Mouse (Mus musculus) G1E (cell line): ENCODE data around the gene Dolk. TPM values are rescaled to one million over a fixed set of nuclear protein-coding genes. Genes with fewer than 3 reads are reported as not detected.
A peak's percentile ranks its signal among the peaks of the same experiment; 100 is the strongest.

Experiments used
- ATAC-seq: 2 replicates; pipeline ENCODE4 v1.8.0; 2016; ENCODE audit warnings: mild to moderate bottlenecking; ENCODE audit not compliant: insufficient number of reproducible peaks, poor library complexity, low FRiP score, severe bottlenecking; ENCODE audit errors: extremely low read depth
- DNase-seq: peaks from one replicate; pipeline ENCODE4 v3.0.0; 2012; ENCODE audit warnings: low spot score
- H3K27me3 ChIP-seq: 2 replicates; pipeline ENCODE4 v1.6.1; 2012; ENCODE audit warnings: mild to moderate bottlenecking, low read length, inconsistent platforms; ENCODE audit not compliant: insufficient read depth
- H3K36me3 ChIP-seq: replicated peaks from 2 replicates; pipeline ENCODE3; 2012; ENCODE audit warnings: mild to moderate bottlenecking, inconsistent platforms
- H3K4me1 ChIP-seq: 2 replicates; pipeline ENCODE4 v1.6.1; 2012; ENCODE audit warnings: low read depth, low read length, inconsistent platforms, mixed read lengths; ENCODE audit not compliant: insufficient read depth
- H3K4me3 ChIP-seq: 2 replicates; pipeline ENCODE4 v1.5.1; 2012; ENCODE audit warnings: low read depth, mild to moderate bottlenecking, inconsistent platforms, low read length, moderate library complexity, mixed read lengths
- H3K9me3 ChIP-seq: replicated peaks from 2 replicates; pipeline ENCODE4 v1.6.1; 2012; ENCODE audit warnings: inconsistent platforms
- CTCF ChIP-seq: IDR thresholded peaks from 2 replicates; pipeline ENCODE4 v1.5.1; 2012; ENCODE audit warnings: low read depth, low read length, inconsistent platforms, mixed read lengths
- GATA1 ChIP-seq: IDR thresholded peaks from 2 replicates; pipeline ENCODE4 v1.6.1; 2012; ENCODE audit warnings: borderline replicate concordance, low read length, inconsistent platforms, mixed read lengths
- GATA2 ChIP-seq: IDR thresholded peaks from 2 replicates; pipeline ENCODE4 v1.6.1; 2012; ENCODE audit warnings: low read depth, low read length, inconsistent platforms, borderline replicate concordance
- POLR2AphosphoS5 ChIP-seq: IDR thresholded peaks from 2 replicates; pipeline ENCODE4 v1.6.1; 2012; ENCODE audit warnings: low read depth, low read length, inconsistent platforms; ENCODE audit not compliant: insufficient replicate concordance
- TAL1 ChIP-seq: conservative IDR thresholded peaks from 2 replicates; pipeline ENCODE4 v1.6.1; 2012; ENCODE audit warnings: low read depth, low read length, inconsistent platforms, mixed read lengths
- polyA plus RNA-seq: library from polyadenylated mRNA; stranded (reverse); fragments of >175 nt; gene quantifications from 2 replicates; pipeline ENCODE4 v1.2.3, GENCODE M21; 2012
- total RNA-seq, 2 experiments: library from RNA; stranded (forward) in 1 of 2; stranded (reverse) in 1 of 2; fragments of 200-1000 nt in 1 of 2; fragments of >200 nt in 1 of 2; fragmentation: Nextera tagmentation in 1 of 2; gene quantifications; 2 replicates each; pipeline ENCODE4 v1.2.3; 2014 to 2017

Gene Dolk
- total and polyA plus RNA-seq, 3 experiments, result 5.0 to 16.1 (median 7.2) TPM

GRCm38 (mm10) chr2:30299525-30299924, 13.4 kb upstream of the Dolk start:
- H3K27me3 ChIP-seq, result no peaks in the 10 kb centered on the region
- no peak for TF ChIP-seq POLR2AphosphoS5
- no peak for TF ChIP-seq CTCF
- TF ChIP-seq TAL1, result no peak
- TF ChIP-seq GATA1, result no peak
- no peak for TF ChIP-seq GATA2
- H3K36me3 ChIP-seq, result peaks cover 92% of the 10 kb centered on the region
- ATAC-seq, result no peak
- H3K4me1 ChIP-seq, result no peaks in the 10 kb centered on the region
- no peak overlapping the region for H3K4me3 ChIP-seq
- DNase-seq, result no peak
- no peaks in the 10 kb centered on the region for H3K9me3 ChIP-seq

- H3K4me1 ChIP-seq, result peaks cover 45% of the 10 kb centered on the region
- DNase-seq (no peak), ATAC-seq (no peak)
Measured at GRCm38 (mm10) chr2:30287027-30287373, 866 bp upstream of the Dolk start.

GRCm38 (mm10) chr2:30285416-30286181, 535 bp downstream of the Dolk start:
- Histone ChIP-seq H3K4me3 (peak overlapping the region; percentile 80), H3K27me3 (no peaks in the 10 kb centered on the region), H3K36me3 (peaks cover 56% of the 10 kb centered on the region), H3K4me1 (peaks cover 38% of the 10 kb centered on the region), H3K9me3 (no peaks in the 10 kb centered on the region)
- no peak for ATAC-seq
- DNase-seq, result no peak
- TF ChIP-seq POLR2AphosphoS5 (no peak), GATA2 (no peak), CTCF (no peak), GATA1 (no peak), TAL1 (no peak)

More at GRCm38 (mm10) chr2:30287027-30287373, 866 bp upstream of the Dolk start:
- Histone ChIP-seq H3K27me3 (no peaks in the 10 kb centered on the region), H3K36me3 (peaks cover 63% of the 10 kb centered on the region), H3K9me3 (no peaks in the 10 kb centered on the region), H3K4me3 (peak overlapping the region; percentile 80)
- TF ChIP-seq GATA2 (no peak), TAL1 (no peak), CTCF (no peak)

- no peaks in the 10 kb centered on the region for H3K27me3 ChIP-seq
- no peaks in the 10 kb centered on the region for H3K9me3 ChIP-seq
- DNase-seq, result no peak
- H3K36me3 ChIP-seq, result peaks cover 54% of the 10 kb centered on the region
- TF ChIP-seq CTCF, result no peak
- no peak for TF ChIP-seq POLR2AphosphoS5
- no peak for TF ChIP-seq GATA2
- peak overlapping the region; percentile 80; the same call in 1 of the 2 replicates for H3K4me3 ChIP-seq
- no peak for ATAC-seq
- H3K4me1 ChIP-seq, result peaks cover 34% of the 10 kb centered on the region
Measured at GRCm38 (mm10) chr2:30285004-30285403, 1.1 kb downstream of the Dolk start.

- DNase-seq, result no peak
- H3K4me3 ChIP-seq, result no peak overlapping the region
- H3K27me3 ChIP-seq, result no peaks in the 10 kb centered on the region
- peaks cover 29% of the 10 kb centered on the region for H3K4me1 ChIP-seq
- ATAC-seq, result no peak
- H3K36me3 ChIP-seq, result peaks cover 44% of the 10 kb centered on the region
- H3K9me3 ChIP-seq, result no peaks in the 10 kb centered on the region
- TF ChIP-seq CTCF, result no peak
- TF ChIP-seq POLR2AphosphoS5, result no peak
- TF ChIP-seq GATA2, result no peak
- no peak for TF ChIP-seq TAL1
- TF ChIP-seq GATA1, result no peak
Measured at GRCm38 (mm10) chr2:30283193-30283592, 2.9 kb downstream of the Dolk start.

- ATAC-seq, result no peak
- no peaks in the 10 kb centered on the region for H3K9me3 ChIP-seq
Measured at GRCm38 (mm10) chr2:30281651-30282050, 4.5 kb downstream of the Dolk start.

GRCm38 (mm10) chr2:30280743-30281142, 5.4 kb downstream of the Dolk start, which contains the start of gene Gm28038:
Gm28038 (plus strand) TSS chr2:30281043.
- H3K36me3 ChIP-seq, result peaks cover 44% of the 10 kb centered on the region
- TF ChIP-seq GATA2 (no peak), POLR2AphosphoS5 (no peak), TAL1 (no peak)
- no peak within 1 kb of the TSS for H3K4me3 ChIP-seq
- DNase-seq, result no peak
- H3K9me3 ChIP-seq, result no peaks in the 10 kb centered on the region
- H3K27me3 ChIP-seq, result peaks cover 2% of the 10 kb centered on the region; the same call in 1 of the 2 replicates
- H3K4me1 ChIP-seq, result peaks cover 14% of the 10 kb centered on the region
- ATAC-seq, result no peak

More at GRCm38 (mm10) chr2:30281651-30282050, 4.5 kb downstream of the Dolk start:
- Histone ChIP-seq H3K4me1 (peaks cover 17% of the 10 kb centered on the region), H3K36me3 (peaks cover 44% of the 10 kb centered on the region), H3K4me3 (no peak overlapping the region), H3K27me3 (peaks cover 2% of the 10 kb centered on the region; the same call in 1 of the 2 replicates)
- TF ChIP-seq GATA1 (no peak), POLR2AphosphoS5 (no peak), CTCF (no peak), TAL1 (no peak)
- no peak for DNase-seq
